1 mouse cellular context compared by ENCODE assay signal in the genomic region with DNA sequence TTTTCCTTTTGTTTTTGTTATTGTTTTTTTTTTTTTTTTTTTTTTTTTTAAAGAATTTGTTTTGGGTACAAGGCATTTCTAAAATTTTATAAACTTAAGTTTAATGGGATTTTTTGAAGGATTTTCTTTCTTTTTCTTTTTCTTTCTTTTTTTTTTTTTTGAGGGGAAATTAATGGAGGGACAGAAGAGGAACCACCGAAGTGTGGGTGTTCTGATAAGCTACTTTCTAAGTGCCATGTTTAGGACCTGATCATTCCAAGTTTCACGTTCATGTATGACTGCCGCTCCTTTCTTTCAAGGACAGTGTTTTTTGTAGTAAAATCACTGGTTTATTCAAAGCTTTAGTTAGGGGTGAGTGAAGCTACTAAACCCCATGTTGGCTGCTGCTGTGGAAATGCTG.
A peak's percentile ranks its signal among the peaks of the same experiment; 100 is the strongest.
TF ChIP-seq lines count a peak whose summit lies in the region.

No protein-coding gene starts in this region.

TF ChIP-seq in MEL, 35 proteins besides CTCF, POLR2A, EP300 and RAD21 (continued from another document):
- TF ChIP-seq TBP (IDR thresholded peaks at IDR 0.05; ENCODE audit: low read depth, low read length) (no peak), UBTF (IDR thresholded peaks at IDR 0.05; ENCODE audit: borderline replicate concordance, insufficient read depth, low read depth, low read length) (no peak), TAL1 (IDR thresholded peaks at IDR 0.05; ENCODE audit: low read length) (peak; percentile 36; the same call in 1 of the 2 replicates), CHD2 (IDR thresholded peaks at IDR 0.05; ENCODE audit: low read length) (no peak), MYC (IDR thresholded peaks at IDR 0.05; ENCODE audit: low read depth, low read length) (0 out of 2 replicates have a peak, but pooled peaks have one; percentile 73), NELFE (IDR thresholded peaks at IDR 0.05; ENCODE audit: low read depth, low read length) (no peak), ELF1 (IDR thresholded peaks at IDR 0.05; ENCODE audit: low read depth, low read length) (no peak), MYB (IDR thresholded peaks at IDR 0.05; ENCODE audit: low read depth, low read length) (no peak), BHLHE40 (IDR thresholded peaks at IDR 0.05; ENCODE audit: borderline replicate concordance, low read depth, low read length) (no peak), NRF1 (IDR thresholded peaks at IDR 0.05; ENCODE audit: insufficient read depth, low read depth, low read length, poor library complexity, severe bottlenecking) (no peak), MAZ (IDR thresholded peaks at IDR 0.05; ENCODE audit: low read depth, low read length) (no peak), TCF12 (IDR thresholded peaks at IDR 0.05; ENCODE audit: low read depth, low read length) (peak; percentile 66), HCFC1 (IDR thresholded peaks at IDR 0.05; ENCODE audit: low read depth, low read length) (no peak), ZMIZ1 (IDR thresholded peaks at IDR 0.05; ENCODE audit: low read depth, low read length) (no peak), MEF2A (IDR thresholded peaks at IDR 0.05; ENCODE audit: extremely low read depth, insufficient replicate concordance, low read depth, low read length, poor library complexity, severe bottlenecking) (no peak), SMC3 (IDR thresholded peaks at IDR 0.05; ENCODE audit: low read depth, low read length) (no peak), USF1 (IDR thresholded peaks at IDR 0.05; ENCODE audit: low read depth, low read length) (no peak), USF2 (IDR thresholded peaks at IDR 0.05; ENCODE audit: borderline replicate concordance in 1 of 2, insufficient read depth in 1 of 2, low read depth in 1 of 2, low read length in 2 of 2) (no peak), MAFK (IDR thresholded peaks at IDR 0.05; ENCODE audit: borderline replicate concordance, low read depth, low read length) (no peak), ZNF384 (IDR thresholded peaks at IDR 0.05; ENCODE audit: low read depth, low read length) (peak; percentile 95), SIN3A (IDR thresholded peaks at IDR 0.05; ENCODE audit: low read length) (peak; percentile 60; the same call in 1 of the 2 replicates), RCOR1 (IDR thresholded peaks at IDR 0.05; ENCODE audit: low read depth, low read length) (no peak; the same call in 1 of the 2 replicates), E2F4 (IDR thresholded peaks at IDR 0.05; ENCODE audit: borderline replicate concordance, low read depth, low read length) (no peak)
TF ChIP-seq in MEL: peak in this region for 10.
